Mouse (Mus musculus) urinary bladder, postnatal 25 days (tissue): ENCODE measurements around the gene Jph3.

Experiments used
- DNase-seq: peaks from one replicate; pipeline ENCODE4 v3.0.0; 2022; ENCODE audit warnings: low spot score

Jph3 gene

DNA sequence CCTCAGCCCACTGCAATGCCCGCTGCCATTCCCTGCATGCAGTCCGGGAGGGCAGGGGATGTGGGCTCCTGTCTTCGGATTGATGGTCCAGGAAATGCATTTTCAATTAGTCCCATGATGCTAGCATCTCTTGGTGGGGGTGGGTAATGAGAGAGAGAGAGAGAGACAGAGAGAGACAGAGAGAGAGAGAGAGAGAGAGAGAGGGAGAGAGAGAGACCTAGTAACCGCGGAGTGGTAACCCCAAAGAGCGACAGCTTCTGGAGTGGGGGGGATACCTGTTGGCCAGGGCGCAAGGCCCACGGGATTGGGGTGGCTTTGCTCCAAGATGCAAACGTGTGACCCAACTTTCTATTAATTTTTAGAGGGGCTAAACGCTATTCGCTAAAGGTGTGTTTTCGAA lies at the start of gene Jph3:
Gene Jph3 (plus strand): TSS at position 301 of the 400 bp plus-strand sequence.
- no peak for DNase-seq

DNA sequence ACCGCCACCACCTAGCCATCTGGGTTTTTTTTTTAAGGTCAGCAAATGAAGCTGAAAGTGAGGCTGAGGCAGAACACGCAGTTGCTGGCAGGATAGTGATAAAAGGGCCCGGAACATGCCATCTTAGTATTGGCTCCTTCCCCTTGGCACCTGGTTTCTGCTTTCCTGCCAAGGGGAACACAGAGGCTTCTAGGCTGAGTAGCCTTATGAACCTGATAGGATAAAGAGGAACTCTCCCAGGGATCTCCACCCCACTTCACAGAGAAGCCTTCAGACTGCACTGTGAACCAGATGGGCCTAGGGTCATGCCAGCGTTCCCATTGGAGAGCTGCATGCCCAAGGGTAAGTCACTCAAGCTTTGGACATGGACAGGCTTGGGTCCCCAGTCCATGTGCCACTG lies 48.5 kb upstream of the Jph3 start:
- no peak for DNase-seq

DNA sequence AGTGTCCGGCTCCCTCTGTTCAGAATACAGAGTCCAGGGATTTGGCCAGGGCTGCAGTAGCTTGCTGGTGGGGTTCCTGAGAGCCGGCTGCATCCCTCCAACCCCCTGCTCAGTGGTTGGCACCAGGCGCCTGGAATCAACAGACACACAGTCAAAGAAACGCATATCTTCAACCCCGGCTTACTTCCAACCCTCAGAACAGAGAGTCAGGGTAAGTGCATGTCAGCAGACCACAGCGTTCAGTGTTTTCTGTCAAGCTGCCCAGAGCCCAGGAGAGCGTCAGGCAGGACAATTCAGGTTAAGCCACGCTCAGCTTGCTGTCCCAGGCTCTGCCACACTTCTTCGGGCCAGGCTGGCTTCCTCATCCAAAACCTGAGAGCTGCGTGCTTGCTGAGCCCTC lies 48.0 kb upstream of the Jph3 start:
- no peak for DNase-seq

DNA sequence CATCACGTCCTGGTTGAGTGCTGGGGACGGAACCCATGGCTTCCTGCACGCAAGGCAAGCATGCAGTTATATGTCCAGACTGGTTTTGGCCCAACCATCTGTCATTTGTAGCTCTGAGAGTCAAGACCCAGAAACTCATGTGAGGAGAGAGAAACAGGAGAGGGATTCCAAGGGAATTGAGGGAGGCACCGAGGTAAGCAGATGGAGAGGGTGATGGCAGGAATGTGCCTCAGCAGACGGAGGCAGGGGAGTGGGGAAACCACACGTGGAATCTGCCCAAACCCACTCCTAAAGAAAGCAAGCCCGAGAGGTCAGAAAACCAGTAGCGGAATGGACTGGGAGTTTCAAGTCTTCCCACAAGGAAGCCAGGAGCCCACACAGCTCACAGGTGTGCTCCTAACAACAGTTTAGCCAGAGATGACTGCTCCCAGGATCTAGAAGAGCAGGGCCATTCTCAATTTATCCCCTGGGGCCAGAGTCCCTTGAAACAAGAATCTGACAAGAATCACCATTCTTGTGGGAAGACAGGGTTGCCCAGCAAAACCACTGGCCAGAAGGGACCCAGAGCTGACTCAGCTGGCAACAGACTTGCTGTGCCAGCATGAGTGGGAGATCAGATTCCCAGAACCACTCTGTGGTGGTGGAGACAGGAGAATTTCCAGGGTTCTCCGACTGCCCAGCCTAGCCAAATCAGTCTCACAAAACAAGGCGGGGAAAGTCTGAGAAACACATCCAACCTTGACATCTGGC lies 46.2 kb upstream of the Jph3 start:
- DNase-seq, result no peak

DNA sequence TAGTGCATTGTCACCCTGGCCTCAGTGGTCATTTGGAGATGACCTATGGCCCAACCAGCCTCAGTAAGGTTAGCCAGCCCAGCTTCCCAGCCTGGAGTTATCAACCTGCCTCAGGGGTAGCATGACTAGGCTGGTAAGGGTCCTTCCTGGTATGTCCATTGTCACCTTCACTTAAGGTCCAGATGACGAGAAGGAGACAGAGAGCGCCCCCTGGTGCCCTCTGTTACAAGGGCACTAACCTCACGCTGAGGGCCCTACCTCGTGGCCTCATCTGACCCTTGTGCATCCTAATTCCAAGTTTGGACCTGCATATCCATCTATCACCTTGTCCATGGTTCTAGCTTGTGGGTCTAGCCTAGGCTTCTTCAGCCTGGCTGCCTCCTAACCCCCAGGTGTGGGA lies 44.0 kb upstream of the Jph3 start:
- DNase-seq, result peak; percentile 64

DNA sequence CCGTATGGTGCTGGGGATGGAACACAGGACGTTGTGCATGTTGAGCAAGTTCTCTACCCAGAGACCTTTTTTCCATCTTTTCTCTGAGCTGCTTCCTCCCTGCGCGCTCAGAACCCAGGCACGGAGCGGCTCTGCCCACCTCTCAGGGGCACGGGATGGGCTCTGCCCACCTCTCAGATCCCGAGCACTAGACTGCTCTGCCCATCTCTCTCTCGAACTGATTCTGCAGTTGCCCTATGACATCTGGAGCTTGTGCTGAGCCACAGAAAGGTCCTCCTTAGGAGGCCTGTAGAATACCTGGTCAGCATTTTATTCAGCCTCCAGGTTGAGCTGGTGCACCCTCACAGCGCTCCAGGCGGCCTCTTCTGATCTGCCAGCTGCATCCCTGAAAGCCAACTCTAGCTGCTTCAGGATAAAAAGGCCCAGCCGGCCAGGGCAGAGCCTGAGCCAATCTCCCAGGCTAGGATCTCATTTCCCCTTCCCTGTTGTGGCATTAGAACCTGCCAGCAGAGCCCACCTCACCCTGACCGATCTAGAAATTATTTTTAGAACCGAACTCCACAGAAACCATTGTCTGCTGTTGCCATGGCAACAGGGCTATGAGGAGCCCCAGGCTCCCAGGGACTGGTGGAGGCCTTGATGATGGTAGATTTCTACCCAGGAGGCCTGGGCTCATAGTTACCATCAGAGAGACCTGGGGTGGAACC lies 41.8 kb upstream of the Jph3 start:
- DNase-seq, result no peak

DNA sequence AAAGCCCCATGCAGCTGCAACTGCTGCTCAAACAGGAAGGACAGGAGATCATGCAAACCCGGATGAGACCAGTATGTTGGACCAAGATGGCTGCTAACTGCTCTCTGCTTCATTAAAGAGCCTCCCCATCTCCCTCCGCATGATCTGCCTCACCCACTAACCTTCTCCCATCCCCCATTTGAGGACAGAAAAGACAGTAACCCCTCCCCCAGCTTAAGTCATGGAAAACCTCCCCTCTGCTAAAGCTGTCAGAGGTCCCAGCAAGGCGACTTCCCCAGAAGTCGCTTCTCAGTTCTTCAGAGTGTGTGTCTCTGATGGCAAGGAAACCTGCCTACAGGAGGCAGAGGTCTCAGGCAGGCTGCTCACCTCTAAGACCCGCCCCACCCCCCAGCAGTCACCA lies 40.9 kb upstream of the Jph3 start:
- DNase-seq, result no peak

DNA sequence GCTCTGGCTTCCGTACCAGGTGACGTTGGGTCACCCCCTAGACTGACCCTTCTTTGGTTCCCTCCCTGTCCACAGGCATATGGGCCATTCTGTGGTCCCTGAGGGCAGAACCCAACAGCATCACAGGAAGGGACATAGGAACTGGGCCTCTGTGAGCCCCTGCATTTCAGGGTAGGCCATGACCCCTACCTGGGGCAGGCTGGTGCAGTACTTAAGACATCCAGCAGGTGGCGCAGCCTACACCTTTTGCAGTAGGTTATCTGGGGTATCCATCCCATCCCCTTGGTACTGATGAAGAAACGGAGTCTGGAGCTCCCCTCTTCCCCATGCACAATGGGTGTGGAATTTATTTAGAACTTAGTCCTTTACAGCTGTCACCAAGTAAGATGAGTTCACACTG lies 35.0 kb upstream of the Jph3 start:
- DNase-seq, result peak; percentile 43

DNA sequence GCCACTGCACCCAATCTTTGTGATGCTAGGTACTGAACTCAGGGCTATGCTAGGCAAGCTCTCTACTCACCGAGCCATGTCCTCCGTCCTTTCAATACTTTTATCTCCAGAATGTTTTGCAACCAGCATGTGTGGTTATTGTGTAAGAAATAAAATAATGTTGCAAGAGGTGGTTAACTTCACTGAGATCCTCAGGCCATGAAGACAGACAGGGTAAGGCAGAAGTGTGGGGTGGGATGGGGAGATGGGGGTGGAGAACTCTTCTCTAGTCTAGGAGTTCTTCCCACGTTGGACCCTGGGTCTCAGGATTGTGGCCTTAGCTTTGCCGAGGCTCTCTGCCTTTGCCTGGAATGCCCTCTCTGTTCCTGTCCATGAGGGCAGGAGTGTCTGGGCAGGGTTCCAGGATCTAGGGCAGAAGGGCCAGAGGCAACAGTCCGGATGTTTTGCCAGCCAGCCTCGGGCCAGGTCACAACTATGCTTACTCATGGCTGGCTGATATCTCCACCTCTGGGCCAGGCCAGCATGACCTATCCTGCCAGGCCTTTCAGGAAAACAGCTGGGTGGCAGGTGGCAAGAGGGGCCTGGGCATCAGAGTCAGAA lies 33.7 kb upstream of the Jph3 start:
- peak; percentile 17 for DNase-seq

DNA sequence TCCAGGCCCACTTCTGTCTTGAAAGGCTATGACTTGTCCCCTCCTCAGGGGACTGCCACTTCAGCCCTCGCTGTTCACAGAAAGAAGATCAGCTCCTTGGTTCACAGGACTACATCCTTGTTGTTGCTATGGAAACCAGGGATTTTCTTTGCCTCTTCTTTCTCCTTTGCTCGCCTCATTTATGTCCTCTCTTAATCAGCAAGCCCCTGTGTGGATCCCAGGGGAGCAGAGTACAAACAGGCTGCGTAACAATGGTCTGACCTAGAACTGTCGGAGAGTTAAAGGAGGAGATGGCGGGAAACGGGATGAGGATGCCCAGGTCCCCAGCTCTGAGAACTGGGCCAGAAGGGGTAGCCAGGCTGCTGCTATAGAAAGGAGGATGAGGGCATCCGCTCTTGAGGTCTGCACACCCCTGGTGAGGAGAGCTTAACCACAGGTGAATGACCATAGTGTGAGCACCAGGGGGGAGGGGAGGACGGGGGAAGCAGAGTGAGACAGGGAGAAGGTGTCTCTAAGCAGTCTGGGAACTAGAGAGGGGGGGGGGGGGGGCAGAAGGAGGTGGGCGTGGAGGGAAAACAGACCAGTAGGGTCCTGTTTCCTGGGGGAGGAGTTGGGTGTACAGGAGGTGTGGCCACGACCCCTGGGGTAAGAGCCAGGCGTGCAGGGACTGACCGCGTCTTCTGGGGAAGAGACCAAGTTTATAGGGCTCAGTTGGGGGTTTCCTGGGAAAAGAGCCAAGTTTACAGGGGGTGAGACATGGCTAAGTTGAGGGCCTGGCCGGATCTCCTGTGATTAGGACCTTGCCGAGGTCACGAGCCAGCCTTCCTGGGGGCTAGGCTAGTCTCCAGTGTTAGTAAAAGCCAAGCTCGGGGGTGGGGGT lies 31.4 kb upstream of the Jph3 start:
- DNase-seq, result no peak

DNA sequence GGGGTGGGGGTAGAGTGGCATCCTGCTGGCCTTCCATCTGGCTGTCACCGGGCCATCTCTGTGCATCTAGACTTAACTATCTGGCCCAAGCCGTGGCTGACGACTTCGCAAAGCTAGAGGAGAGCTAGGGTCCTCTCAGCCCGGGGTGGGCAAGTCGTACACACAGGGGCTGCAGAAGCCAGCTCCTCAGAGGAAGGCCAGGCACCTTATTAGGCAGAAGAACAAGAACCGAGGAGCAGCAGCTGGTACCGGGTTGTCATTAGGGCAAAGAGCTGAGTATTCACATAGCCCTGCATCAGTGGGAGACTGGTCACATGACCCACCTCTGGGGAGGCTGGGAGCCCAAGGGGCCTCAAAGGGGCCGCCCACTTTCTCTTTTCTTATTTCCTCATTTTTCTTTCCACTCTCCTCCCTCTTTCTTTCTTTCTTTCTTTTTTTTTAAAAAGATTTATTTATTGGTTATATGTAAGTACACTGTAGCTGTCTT lies 30.8 kb upstream of the Jph3 start:
- no peak for DNase-seq

DNA sequence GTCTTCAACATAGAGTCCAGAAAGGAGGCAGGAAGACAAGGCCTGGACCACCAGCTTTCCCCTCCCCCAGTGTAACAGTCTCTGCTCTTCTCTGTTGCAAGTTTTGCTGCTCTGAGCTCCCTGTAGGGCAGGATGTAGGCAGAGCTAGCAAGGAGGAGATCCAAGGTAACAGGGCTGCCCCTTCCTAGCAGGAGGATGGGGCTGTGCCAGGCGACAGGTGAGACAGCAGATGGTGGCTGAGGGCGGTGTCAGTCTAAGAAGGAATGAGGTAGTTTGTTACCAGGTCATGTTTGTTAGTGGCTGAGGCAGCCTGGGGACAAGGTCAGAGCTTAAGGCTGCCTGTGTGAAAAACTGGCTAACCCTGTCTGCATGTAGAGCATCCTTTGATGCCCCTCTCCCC lies 29.5 kb upstream of the Jph3 start:
- no peak for DNase-seq

DNA sequence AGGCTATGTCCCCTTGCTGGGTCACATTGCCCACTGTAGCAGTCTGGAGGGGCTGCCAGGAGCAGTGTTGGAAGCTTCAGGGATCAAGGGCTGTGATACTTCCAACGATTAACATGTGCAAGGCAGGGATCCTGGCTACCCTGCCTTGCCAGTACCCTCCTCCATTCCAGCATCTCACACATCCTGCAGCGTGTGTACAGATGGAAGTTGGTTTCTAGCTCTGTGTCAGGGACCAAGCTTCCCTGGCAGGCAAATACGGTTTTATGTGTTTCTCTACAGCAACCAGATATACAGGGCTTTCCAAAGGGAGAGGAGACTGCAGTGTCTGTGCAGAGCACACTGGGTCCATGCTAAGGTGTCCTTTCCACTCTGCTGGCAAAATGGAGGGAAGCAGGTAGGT lies 24.2 kb upstream of the Jph3 start:
- DNase-seq, result no peak

DNA sequence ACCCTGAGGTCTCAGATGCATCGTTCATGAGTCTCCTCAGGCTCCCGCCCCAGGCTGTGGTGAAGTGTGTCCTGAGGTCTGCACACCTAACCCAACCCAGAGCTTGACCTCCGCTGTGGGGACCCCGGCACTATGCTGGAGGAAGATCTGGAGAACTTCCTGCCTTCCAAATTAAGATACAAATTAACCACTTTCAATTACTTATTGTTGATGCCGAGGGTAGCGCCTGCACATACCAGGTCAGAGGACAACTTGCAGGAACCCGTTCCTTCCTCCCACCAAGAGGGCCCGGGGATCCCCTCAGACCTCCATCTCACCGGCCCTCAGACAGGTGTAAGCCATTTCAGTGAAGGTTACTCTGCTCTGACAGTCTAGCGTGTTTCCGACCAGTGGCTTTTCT lies 22.5 kb upstream of the Jph3 start:
- DNase-seq, result no peak

DNA sequence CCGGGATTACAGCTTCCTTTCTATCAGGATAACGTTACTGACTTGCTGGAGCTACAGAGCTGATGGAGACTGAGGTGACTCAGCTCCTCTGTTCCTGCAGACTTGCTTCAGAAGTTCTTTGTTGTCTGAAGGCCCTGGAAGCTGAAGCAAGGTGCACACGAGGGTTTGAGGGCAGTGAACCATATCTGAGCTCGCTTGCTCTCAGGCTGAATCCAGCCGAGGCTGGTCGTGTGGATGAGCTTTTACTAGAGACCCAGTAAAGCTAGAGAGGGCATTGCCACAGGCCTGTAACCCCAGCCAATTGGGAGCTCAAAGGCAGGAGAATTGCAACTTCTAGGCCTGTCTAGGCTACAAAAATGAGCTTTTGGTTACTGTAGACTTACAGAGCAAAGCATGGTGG lies 21.0 kb upstream of the Jph3 start:
- no peak for DNase-seq

DNA sequence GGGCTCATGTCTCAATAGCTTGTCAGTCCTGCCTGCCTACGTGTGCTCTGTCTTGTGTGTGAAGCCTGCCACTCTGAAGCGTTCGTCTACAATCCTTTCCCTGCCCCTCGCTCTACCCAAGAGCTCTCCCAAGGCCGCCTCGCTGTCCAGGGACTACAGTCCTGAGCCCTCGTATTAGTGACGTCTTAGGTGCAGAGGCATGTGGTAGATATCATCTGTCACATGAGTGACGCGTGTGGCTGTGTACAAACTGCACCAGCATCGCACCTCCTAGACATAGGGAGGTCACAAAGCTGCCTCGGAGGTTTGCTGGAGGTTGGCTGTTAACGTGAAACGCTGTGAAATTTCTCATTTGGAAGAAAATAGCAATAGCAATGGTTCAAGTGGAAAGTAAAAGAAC lies 11.9 kb upstream of the Jph3 start:
- DNase-seq, result no peak

DNA sequence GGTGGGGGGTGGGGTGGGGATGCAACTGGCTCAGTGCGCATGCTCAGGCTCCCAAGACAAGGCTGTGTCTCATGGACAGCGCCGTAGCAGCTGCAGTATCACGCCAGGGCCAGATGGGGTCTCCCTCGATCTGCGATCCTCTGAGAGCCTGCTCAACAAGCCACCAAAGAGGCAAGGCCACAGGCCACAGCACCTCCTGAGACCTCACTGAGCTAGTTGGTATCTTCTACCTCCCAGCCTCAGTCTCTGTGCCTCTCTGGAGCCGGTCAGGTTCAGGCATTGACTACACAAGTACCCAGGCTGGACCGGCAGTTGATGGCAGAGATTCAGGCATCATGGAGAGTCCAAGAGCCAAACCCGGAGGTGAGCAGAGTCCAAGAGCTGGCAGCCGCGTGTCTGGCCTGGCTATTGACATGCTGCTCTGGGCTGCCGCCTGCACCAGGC lies 11.4 kb upstream of the Jph3 start:
- DNase-seq, result peak; percentile 63

DNA sequence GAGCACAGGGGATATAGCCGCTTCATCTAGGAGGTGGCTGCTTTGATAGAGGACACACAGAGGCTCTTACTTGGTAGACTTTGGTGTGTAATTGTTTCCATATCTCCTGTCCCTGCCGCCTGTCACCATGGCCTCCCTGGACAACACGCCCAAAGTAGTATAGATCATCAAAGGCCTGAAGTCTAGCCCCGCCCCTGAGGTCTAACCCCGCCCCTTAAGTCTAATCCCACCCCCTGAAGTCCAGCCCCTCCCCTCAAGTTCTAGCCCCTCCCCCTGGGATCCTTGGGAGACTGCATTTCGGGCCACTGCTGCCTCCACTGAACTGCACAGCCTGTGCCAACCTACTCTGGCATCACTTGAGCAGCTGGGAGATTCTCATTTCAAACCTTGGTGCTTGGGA lies 10.5 kb upstream of the Jph3 start:
- DNase-seq, result no peak

DNA sequence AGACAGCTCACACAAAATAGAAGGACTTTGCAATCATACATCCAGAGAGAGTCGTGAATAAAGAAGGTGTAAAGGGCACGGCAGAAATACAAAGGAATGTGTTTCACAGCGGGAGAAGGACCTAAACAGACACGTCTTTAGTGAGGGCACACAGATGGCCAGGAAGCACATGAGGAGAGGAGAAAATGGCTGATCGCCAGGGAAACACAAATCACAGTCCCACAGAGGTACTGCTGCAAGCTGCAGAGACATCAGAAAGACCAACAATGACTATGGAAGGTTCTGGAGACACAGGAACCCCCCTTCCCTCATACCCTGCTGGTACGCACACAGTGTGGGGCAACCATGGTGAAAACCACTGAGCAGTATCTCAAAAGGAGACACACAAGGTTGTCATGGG lies 8.4 kb upstream of the Jph3 start:
- DNase-seq, result no peak

DNA sequence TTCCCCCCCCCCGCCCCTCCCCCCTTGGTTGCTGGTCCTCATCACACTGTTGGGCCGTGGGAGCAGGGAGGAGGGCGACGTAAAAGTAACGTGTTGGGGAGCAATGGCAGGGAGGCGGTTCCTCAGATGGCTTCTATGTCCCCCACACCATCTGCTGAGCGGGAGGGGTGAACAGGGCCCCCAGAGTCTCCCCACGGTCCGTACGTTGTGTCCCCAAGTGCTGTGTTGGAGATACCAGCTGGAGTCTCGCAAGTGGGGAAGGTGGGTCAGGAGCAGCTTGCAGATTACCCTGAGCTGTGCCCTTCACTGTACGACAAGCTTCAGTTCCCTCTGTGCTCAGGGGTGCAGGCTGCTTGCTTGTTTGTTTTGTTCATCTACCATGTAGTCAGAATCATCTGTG lies 5.6 kb upstream of the Jph3 start:
- no peak for DNase-seq

DNA sequence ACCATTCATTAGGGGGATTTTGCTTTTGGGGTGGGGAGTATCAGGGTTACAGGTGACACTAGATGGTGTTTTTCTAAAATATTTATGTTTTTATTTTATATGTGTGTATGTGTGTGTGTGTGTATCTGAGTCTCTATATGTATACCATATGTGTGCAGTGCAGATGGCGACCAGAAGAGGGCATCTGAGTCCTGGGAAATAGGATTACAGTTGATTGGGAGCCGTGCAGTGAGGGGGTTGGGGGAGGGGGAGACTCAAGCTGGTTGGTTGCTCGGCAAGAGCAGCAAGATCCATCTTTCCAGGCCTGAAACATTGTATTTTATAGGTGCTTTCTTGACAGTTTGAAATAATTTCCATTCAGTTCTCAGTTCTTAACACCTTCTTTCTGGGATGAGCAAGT lies 2.3 kb upstream of the Jph3 start:
- no peak for DNase-seq

DNA sequence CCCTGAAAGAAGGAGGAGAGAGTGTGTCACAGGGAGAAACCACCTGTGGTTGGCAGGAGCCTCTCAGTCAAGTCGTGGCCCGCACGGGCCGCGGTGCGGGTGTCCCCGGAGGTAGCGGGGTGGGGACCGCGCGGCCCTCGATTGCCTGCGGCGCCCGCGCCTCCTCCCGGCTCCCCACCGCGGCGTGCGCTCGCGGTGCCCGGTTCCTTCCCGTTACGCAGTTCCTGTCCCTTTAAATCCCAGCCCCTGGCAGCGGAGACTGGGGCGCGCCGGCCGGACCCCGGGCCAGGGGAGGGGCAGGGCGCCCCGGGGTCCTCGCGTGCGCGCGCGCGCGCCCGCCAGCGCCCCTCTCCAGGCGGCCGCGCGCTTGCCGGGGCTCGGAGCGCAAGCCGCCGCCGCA lies 331 bp downstream of the Jph3 start:
- no peak for DNase-seq
